Mouse (Mus musculus) kidney, embryonic 16.5 days (tissue): ENCODE measurements at regions not wholly inside any gene's neighbourhood (a gene's known extent, or its start where the extent isn't known, plus 50 kb on each side); places are given as distances from the start of the nearest gene placed in this dataset.

Experiments
- ATAC-seq: fragments of 200-750 bp; cut with Nextera tagmentation; 2 replicates; pipeline ENCODE4 v1.8.0; 2017; ENCODE audit warnings: moderate TSS enrichment; ENCODE audit not compliant: low FRiP score, low TSS enrichment
- H3K27ac ChIP-seq: fragments of 300-500 bp; sonication (generic); 2 replicates; pipeline ENCODE4 v1.5.1; 2014; ENCODE audit warnings: low read length
- H3K27me3 ChIP-seq: fragments of 300-500 bp; sonication (generic); 2 replicates; pipeline ENCODE4 v1.6.1; 2014; ENCODE audit warnings: low read length, control low read depth, mixed read lengths; ENCODE audit not compliant: insufficient read depth
- H3K36me3 ChIP-seq: fragments of 300-500 bp; sonication (generic); 2 replicates; pipeline ENCODE4 v1.6.1; 2014; ENCODE audit warnings: low read length, control low read depth, mixed read lengths; ENCODE audit not compliant: insufficient read depth
- H3K4me1 ChIP-seq: fragments of 300-500 bp; sonication (generic); 2 replicates; pipeline ENCODE4 v1.6.1; 2014; ENCODE audit warnings: low read length, control low read depth, mixed read lengths; ENCODE audit not compliant: insufficient read depth
- H3K4me2 ChIP-seq: fragments of 300-500 bp; sonication (generic); replicated peaks from 2 replicates; pipeline ENCODE4 v1.6.1; 2014; ENCODE audit warnings: low read depth, low read length
- H3K4me3 ChIP-seq: fragments of 300-500 bp; sonication (generic); 2 replicates; pipeline ENCODE4 v1.5.1; 2014; ENCODE audit warnings: mild to moderate bottlenecking, low read length
- H3K9ac ChIP-seq: fragments of 300-500 bp; sonication (generic); replicated peaks from 2 replicates; pipeline ENCODE4 v1.6.1; 2014; ENCODE audit warnings: low read length
- H3K9me3 ChIP-seq: fragments of 300-500 bp; sonication (generic); 2 replicates; pipeline ENCODE4 v1.6.1; 2016; ENCODE audit warnings: low read length, control low read depth
- whole genome bisulfite sequencing: fragments of 180-500 bp; shearing (Covaris S2); extraction: QIAGEN DNeasy Blood & Tissue Kit; methylation state at CpG from one replicate; pipeline ENCODE4 v1.1.7; 2014; 5-methylcytosine and 5-hydroxymethylcytosine counted together

- H3K4me2 ChIP-seq: no peak overlapping the region
- no peaks in the 10 kb centered on the region for H3K9me3 ChIP-seq
- H3K4me3 ChIP-seq: no peak overlapping the region
- 52% methylated on average over 4 of the region's 4 CpGs for WGBS
- H3K27ac ChIP-seq: no peak overlapping the region
- peaks cover 14% of the 10 kb centered on the region; the same call in 1 of the 2 replicates for H3K4me1 ChIP-seq
- no peaks in the 10 kb centered on the region for H3K27me3 ChIP-seq
- H3K9ac ChIP-seq: no peak overlapping the region
- no peaks in the 10 kb centered on the region for H3K36me3 ChIP-seq
- no peak for ATAC-seq
These were observed 73.9 kb upstream of the Klf7 start for GRCm38 (mm10) chr1:64195970-64196491.

DNA sequence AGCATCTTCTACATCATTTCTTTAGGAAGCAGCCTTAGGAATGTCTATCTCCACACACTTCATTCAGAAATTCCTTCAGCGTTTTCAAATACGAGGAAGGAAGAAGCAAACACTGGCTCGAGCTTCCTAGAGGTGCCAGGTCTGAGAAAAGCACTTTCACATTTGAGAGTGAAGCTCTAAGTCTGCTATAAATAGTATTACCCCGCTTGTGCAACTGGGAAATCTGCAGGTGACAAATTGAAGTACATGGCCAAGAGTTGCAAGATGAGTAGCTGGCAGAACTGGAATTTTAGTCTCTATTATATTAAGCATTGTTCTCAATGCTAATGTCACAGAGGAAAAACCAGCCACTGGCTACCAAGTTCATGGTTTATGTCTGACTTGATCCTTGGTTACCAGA is 73.2 kb upstream of the Klf7 start:
- H3K36me3 ChIP-seq: no peaks in the 10 kb centered on the region
- no peak overlapping the region for H3K4me3 ChIP-seq
- H3K4me1 ChIP-seq: peaks cover 21% of the 10 kb centered on the region
- H3K27ac ChIP-seq: no peak overlapping the region
- 66% methylated on average over 4 of the region's 4 CpGs for whole genome bisulfite sequencing
- no peak overlapping the region for H3K9ac ChIP-seq
- ATAC-seq: no peak
- no peak overlapping the region for H3K4me2 ChIP-seq
- H3K9me3 ChIP-seq: no peaks in the 10 kb centered on the region
- no peaks in the 10 kb centered on the region for H3K27me3 ChIP-seq

DNA sequence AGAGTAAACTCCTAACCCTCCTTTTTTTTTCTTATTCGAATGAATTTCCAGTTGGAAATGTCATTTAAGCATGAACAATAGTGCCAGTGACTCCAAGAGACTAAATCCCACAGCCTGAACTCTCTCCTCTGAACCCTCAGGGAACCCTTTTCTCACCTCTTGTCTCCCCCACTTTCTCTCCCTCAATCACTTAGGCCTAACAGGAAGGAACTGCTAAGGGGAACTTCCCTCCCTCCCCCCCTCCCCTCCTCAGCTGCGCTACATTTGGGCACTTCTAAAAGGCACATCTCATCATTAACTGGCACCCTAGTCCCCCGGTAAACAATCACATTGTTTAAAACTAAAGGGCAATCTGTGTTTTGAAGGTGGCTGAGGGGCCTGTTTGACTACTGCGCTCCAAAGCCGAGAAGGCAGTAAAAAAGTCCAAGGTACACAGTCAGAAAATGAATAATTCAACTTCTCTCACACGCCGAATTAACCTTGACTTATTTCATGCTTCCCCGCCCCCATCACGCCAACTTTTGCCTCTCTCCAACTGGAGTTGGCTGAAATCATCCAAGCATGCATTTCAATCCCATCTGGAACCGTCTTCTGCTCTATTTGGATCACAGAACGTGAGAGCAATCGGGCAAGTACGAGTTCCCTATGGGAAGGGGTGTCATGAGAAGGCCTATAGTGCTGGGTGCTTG is 71.2 kb upstream of the Klf7 start:
- Histone ChIP-seq H3K4me2 (no peak overlapping the region), H3K9ac (0 out of 2 replicates have a peak overlapping the region, but pooled peaks have one; percentile 27), H3K27me3 (no peaks in the 10 kb centered on the region), H3K4me3 (no peak overlapping the region), H3K9me3 (no peaks in the 10 kb centered on the region), H3K4me1 (peaks cover 31% of the 10 kb centered on the region), H3K36me3 (no peaks in the 10 kb centered on the region), H3K27ac (peak overlapping the region; percentile 14; the same call in 1 of the 2 replicates)
- ATAC-seq: peak; percentile 35; the same call in 1 of the 2 replicates
- 29% methylated on average over 13 of the region's 13 CpGs for WGBS

DNA sequence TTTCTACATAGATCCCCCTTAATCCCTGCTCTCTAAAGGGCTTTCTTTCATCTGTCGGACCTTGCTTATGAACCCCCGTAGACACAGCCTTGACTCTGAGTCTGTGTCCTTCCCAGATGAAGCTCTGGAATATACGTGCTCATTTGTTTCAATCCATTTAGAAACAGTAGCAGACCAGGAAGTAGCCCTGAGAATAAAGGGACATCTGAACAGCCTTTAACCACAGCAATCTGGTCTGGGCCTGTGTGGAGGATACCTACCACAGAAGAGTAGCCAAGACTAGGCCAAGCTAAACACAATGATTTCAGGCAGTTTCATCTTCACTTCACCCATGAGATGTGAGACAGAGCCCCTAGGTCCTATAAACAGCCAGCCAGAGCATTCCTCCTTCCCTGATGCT is 70.7 kb upstream of the Klf7 start:
- no peaks in the 10 kb centered on the region for H3K9me3 ChIP-seq
- no peaks in the 10 kb centered on the region for H3K27me3 ChIP-seq
- H3K4me2 ChIP-seq: no peak overlapping the region
- ATAC-seq: no peak
- peak overlapping the region; percentile 14; the same call in 1 of the 2 replicates for H3K27ac ChIP-seq
- H3K9ac ChIP-seq: no peak overlapping the region
- H3K4me3 ChIP-seq: no peak overlapping the region
- H3K4me1 ChIP-seq: peaks cover 31% of the 10 kb centered on the region
- 78% methylated on average over 3 of the region's 3 CpGs for WGBS
- H3K36me3 ChIP-seq: no peaks in the 10 kb centered on the region

DNA sequence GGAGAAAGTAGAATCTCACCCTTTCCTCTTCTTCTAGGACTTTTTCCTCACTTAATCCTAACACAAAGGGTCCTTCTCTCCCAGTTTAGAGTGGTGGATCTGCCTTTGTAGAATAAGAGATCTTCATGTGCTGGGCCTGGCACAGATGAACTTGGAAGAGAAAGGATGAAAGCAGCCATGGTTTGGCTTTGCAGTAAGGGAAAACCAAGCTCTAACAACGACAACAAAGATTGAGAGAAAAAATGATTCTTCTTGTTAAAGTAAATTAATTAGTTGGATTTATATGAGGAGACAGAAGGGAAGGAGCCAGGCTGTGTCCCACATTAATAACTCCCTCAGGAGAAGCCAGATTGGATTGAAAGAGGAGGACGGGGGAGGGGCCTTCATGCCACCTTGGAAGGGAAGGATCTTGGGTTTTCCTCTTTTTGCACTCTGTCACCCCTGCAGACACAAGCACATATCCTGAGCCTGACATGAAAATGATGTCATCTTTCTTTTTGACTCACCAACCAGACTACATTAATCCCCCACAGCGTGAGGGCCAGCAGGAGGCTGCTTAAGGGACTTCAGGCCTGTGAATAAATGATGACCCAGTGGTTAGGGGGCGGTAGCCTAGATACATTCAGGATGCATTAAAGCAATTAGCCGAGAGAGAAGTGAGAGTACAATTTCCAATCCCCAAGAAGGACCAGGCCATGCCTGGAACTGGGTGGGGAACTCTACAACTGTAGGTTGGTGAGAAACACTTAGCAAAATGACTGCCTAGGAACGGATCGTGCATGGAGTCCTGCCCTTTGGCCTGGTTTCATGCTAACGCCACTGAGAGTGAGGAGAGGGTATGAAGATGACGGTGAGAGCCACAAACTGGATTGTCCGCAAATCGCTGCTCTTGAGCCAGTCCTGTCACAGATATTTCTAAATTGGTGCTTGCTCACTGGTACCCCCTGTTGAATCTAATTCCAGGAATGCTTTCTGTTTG is 69.4 kb upstream of the Klf7 start:
- WGBS: 75% methylated on average over 11 of the region's 11 CpGs
- no peaks in the 10 kb centered on the region for H3K9me3 ChIP-seq
- H3K9ac ChIP-seq: no peak overlapping the region
- no peak for ATAC-seq
- H3K4me2 ChIP-seq: no peak overlapping the region
- H3K4me3 ChIP-seq: no peak overlapping the region
- H3K4me1 ChIP-seq: peaks cover 31% of the 10 kb centered on the region
- no peaks in the 10 kb centered on the region for H3K36me3 ChIP-seq
- H3K27me3 ChIP-seq: no peaks in the 10 kb centered on the region
- no peak overlapping the region for H3K27ac ChIP-seq

DNA sequence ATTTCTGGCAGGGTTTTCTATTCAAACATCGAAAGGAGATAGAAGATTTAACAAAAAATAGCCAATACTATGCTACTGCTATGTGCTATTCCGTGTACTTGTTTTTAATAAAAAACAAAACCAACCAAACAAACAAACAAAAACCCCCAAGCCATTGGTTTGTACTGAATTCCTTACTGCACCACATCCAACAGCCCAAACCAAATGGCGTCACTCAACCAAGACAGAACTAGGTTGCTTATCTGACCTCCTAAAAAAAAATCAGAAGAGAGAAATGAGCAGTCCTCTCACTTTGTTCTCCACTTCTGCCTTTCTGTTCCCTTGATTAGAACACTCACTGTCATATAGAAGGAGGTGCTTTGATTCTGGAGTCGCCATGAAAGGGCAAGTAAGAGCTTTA is 68.6 kb upstream of the Klf7 start:
- no peak overlapping the region for H3K27ac ChIP-seq
- no peak for ATAC-seq
- H3K27me3 ChIP-seq: no peaks in the 10 kb centered on the region
- no peak overlapping the region for H3K4me2 ChIP-seq
- no peaks in the 10 kb centered on the region for H3K36me3 ChIP-seq
- H3K4me3 ChIP-seq: no peak overlapping the region
- no peak overlapping the region for H3K9ac ChIP-seq
- peaks cover 31% of the 10 kb centered on the region for H3K4me1 ChIP-seq
- WGBS: 80% methylated on average over 4 of the region's 4 CpGs
- no peaks in the 10 kb centered on the region; the same call in 1 of the 2 replicates for H3K9me3 ChIP-seq

GRCm38 (mm10) chr1:64190097-64190496 is 68.0 kb upstream of the Klf7 start:
- Histone ChIP-seq H3K4me1 (peaks cover 31% of the 10 kb centered on the region), H3K4me3 (no peak overlapping the region), H3K27me3 (no peaks in the 10 kb centered on the region), H3K4me2 (no peak overlapping the region), H3K9me3 (no peaks in the 10 kb centered on the region; the same call in 1 of the 2 replicates), H3K36me3 (no peaks in the 10 kb centered on the region), H3K9ac (no peak overlapping the region), H3K27ac (no peak overlapping the region)
- ATAC-seq: no peak
- WGBS: 32% methylated on average over 5 of the region's 5 CpGs

GRCm38 (mm10) chr1:64189471-64189870 is 67.4 kb upstream of the Klf7 start:
- whole genome bisulfite sequencing: 47% methylated on average over 6 of the region's 6 CpGs
- ATAC-seq: no peak
- H3K27ac ChIP-seq: no peak overlapping the region

GRCm38 (mm10) chr1:64187796-64188513 is 65.9 kb upstream of the Klf7 start:
- ATAC-seq: no peak
- Histone ChIP-seq H3K4me1 (peaks cover 24% of the 10 kb centered on the region), H3K9me3 (no peaks in the 10 kb centered on the region; the same call in 1 of the 2 replicates), H3K4me2 (no peak overlapping the region), H3K27me3 (no peaks in the 10 kb centered on the region), H3K4me3 (no peak overlapping the region), H3K36me3 (no peaks in the 10 kb centered on the region), H3K27ac (no peak overlapping the region), H3K9ac (no peak overlapping the region)
- WGBS: 77% methylated on average over 11 of the region's 11 CpGs

More at GRCm38 (mm10) chr1:64189471-64189870, 67.4 kb upstream of the Klf7 start:
- Histone ChIP-seq H3K9ac (no peak overlapping the region), H3K4me3 (no peak overlapping the region), H3K36me3 (no peaks in the 10 kb centered on the region), H3K4me2 (no peak overlapping the region), H3K27me3 (no peaks in the 10 kb centered on the region), H3K9me3 (no peaks in the 10 kb centered on the region; the same call in 1 of the 2 replicates), H3K4me1 (peaks cover 31% of the 10 kb centered on the region)
